Mouse (Mus musculus) megakaryocyte, embryonic 14.5 days (primary cell): ENCODE results near the gene Mmp12.

Experiments used
- FLI1 ChIP-seq: IDR thresholded peaks from 2 replicates; pipeline ENCODE4 v1.6.1; 2012; ENCODE audit warnings: low read length, inconsistent platforms, mixed read lengths
- GATA1 ChIP-seq: IDR thresholded peaks from 3 replicates; pipeline ENCODE4 v1.6.1; 2012; ENCODE audit warnings: mixed read lengths, low read length, inconsistent platforms, borderline replicate concordance

DNA sequence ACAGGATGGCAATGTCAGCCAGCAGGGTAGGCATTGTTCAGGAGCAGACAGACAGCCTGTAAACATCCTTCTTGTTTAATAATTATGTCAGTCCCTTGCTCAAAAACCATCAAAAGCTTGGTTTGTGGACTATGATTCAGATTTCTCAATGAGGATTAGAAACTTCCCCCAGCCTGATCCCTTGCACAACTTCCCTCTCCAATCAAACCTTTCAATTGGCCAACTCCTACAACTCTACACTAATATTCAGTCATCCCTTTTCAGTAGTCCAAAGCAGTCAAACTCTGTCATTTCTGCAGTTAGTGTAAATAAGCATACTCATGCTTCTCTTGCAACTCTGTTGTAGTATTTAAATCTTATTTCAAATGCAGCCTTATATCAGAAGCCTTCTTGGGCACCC, 12.3 kb upstream of the Mmp12 start:
- TF ChIP-seq GATA1 = no peak
- no peak for TF ChIP-seq FLI1
